Comparison of ENCODE assay signal across 8 mouse cellular contexts in the genomic region with DNA sequence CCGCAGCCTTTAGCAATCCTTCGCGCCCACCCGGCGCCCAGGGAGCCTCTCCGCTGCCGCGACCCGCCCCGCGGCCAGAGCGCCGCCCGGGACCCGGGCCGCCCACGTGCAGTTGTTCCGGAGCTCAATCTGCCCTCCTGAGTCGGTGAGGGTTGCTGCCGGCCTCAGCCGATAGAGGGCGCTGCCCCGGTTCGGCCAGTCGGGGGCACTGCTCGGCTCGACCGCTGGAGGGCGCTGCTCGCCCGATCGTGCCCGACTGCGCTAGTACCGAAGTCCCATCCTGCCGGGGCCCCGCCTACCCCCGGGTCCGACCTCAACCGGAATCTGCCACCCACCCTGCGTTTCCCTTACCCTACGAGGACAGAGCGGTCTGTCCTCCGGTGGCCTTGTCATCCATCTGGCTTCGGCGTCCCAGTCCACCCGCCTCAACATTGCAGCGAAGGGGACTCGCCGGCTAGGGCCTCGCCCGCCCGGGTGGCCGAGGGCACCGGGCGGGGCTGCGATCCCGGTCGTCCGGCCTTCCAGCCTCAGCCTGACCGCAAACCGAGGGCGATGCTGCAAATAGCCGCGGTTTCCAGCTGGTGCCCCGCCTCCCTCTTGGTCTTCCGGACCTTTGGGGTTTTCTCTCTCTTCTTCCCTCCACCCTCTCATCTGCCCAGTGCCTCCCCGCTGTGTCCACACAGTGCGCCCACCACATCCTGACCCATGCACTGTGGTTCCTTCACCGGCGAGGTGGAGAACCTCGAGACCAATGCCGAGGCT. TPM values are rescaled to one million over a fixed set of nuclear protein-coding genes. Genes with fewer than 3 reads are reported as not detected.
DNase-seq lines count a peak whose midpoint lies in the region; ATAC-seq lines count a peak whose summit lies in the region.

No protein-coding gene starts in this region.

- H3K9ac ChIP-seq in midbrain, embryonic 11.5 days (ENCODE audit: low read length): peak overlapping the region; percentile 44

- peak overlapping the region; percentile 65 for H3K4me3 ChIP-seq in embryonic facial prominence, embryonic 10.5 days
- peak overlapping the region; percentile 47 for H3K4me3 ChIP-seq in midbrain, embryonic 11.5 days (ENCODE audit: low read depth, low read length)

- no peaks in the 10 kb centered on the region for H3K36me3 ChIP-seq in embryonic facial prominence, embryonic 10.5 days (replicated peaks)
- H3K36me3 ChIP-seq in midbrain, embryonic 11.5 days (ENCODE audit: control insufficient read depth, insufficient read depth, low read length): no peaks in the 10 kb centered on the region

- H3K4me2 ChIP-seq in midbrain, embryonic 11.5 days: peak overlapping the region; percentile 60

- DNase-seq in adrenal gland, postnatal 14 days: peak; percentile 96
- peak; percentile 95 for DNase-seq in embryonic facial prominence, embryonic 10.5 days (ENCODE audit: low spot score)
- DNase-seq in kidney, adult 11 months: peak; percentile 87
- DNase-seq in left cerebral cortex, postnatal 4 days: peak; percentile 89
- DNase-seq in midbrain, embryonic 11.5 days (ENCODE audit: low spot score, missing footprints): peak; percentile 100
- peak; percentile 88 for DNase-seq in right cerebral cortex, postnatal 4 days
- DNase-seq in yolk sac, embryonic 10.5 days (ENCODE audit: low spot score): peak; percentile 87

- H3K4me1 ChIP-seq in embryonic facial prominence, embryonic 10.5 days: peaks cover 32% of the 10 kb centered on the region
- peaks cover 9% of the 10 kb centered on the region for H3K4me1 ChIP-seq in midbrain, embryonic 11.5 days (ENCODE audit: control insufficient read depth, insufficient read depth, low read length)

- H3K9me3 ChIP-seq in embryonic facial prominence, embryonic 10.5 days: no peaks in the 10 kb centered on the region
- no peaks in the 10 kb centered on the region for H3K9me3 ChIP-seq in midbrain, embryonic 11.5 days (ENCODE audit: control insufficient read depth, low read length)

- under 1% methylated on average over 73 of the region's 73 CpGs for WGBS in embryonic facial prominence, embryonic 10.5 days
- WGBS in midbrain, embryonic 11.5 days: under 1% methylated on average over 73 of the region's 73 CpGs

- ATAC-seq in granulocyte monocyte progenitor cell, adult 5-6 weeks (replicated peaks; ENCODE audit: poor library complexity, severe bottlenecking): peak; percentile 70
- peak; percentile 81 for ATAC-seq in midbrain, embryonic 11.5 days (ENCODE audit: low FRiP score)

- H3K27ac ChIP-seq in embryonic facial prominence, embryonic 10.5 days (replicated peaks): peak overlapping the region; percentile 89
- H3K27ac ChIP-seq in midbrain, embryonic 11.5 days (ENCODE audit: low read depth, low read length): no peak overlapping the region

- intact Hi-C loops in left cerebral cortex, postnatal 4 days (cut with DNase I): loop anchor here (10.0 kb wide), 2 partner anchors 214 to 274 kb away; partner anchors contain the start of gene Pdk2

- 0 out of 2 replicates have a peak, but pooled peaks cover 17% of the 10 kb centered on the region for H3K27me3 ChIP-seq in embryonic facial prominence, embryonic 10.5 days (replicated peaks; ENCODE audit: low read depth, poor library complexity, severe bottlenecking)
- no peaks in the 10 kb centered on the region; the same call in 1 of the 2 replicates for H3K27me3 ChIP-seq in midbrain, embryonic 11.5 days (ENCODE audit: control insufficient read depth, insufficient read depth, low read length)

RNA-seq across cellular contexts. Expression of gene Tac4, which starts 2.1 kb away (rescaled TPM):
- not detected in 2 replicates for total RNA-seq in adrenal gland, postnatal 14 days (2021)
- polyA plus RNA-seq in embryonic facial prominence, embryonic 10.5 days (2016; fragmentation: Nextera tagmentation; extraction: Ambion mirVana): 0.16 TPM in 1 of 2 replicates, not detected in the other
- total RNA-seq in granulocyte monocyte progenitor cell, adult 5-6 weeks (2014; fragmentation: Nextera tagmentation): not detected in 2 replicates
- not detected in 2 replicates for total RNA-seq in granulocyte monocyte progenitor cell, adult 5-6 weeks (2017)
- total RNA-seq in left cerebral cortex, postnatal 4 days (2021): not detected
- polyA plus RNA-seq in midbrain, embryonic 11.5 days (2014; fragmentation: Nextera tagmentation; extraction: Ambion mirVana): not detected in 2 replicates

RNA-seq across cellular contexts. Expression of gene Kat7, which starts 50.8 kb away (rescaled TPM):
- 48.5 and 50.7 TPM in 2 replicates for total RNA-seq in adrenal gland, postnatal 14 days (2021)
- 84.2 and 96.8 TPM in 2 replicates for polyA plus RNA-seq in embryonic facial prominence, embryonic 10.5 days (2016; fragmentation: Nextera tagmentation; extraction: Ambion mirVana)
- 75.0 and 78.0 TPM in 2 replicates for total RNA-seq in granulocyte monocyte progenitor cell, adult 5-6 weeks (2014; fragmentation: Nextera tagmentation)
- 71.7 and 77.2 TPM in 2 replicates for total RNA-seq in granulocyte monocyte progenitor cell, adult 5-6 weeks (2017)
- total RNA-seq in left cerebral cortex, postnatal 4 days (2021): 10 to 100 TPM; 70.2 to 72.0 TPM
- 75.8 and 80.9 TPM in 2 replicates for polyA plus RNA-seq in midbrain, embryonic 11.5 days (2014; fragmentation: Nextera tagmentation; extraction: Ambion mirVana)
